In genomic region chr16:63091471-63092300, GRCm38 (mm10) we compare ENCODE assay signal across 9 mouse cellular contexts.
DNase-seq lines count a peak whose midpoint lies in the region; ATAC-seq and TF ChIP-seq lines count a peak whose summit lies in the region.
"Had no signal": no experiment of that assay in that cellular context is flagged by ENCODE, and none has a peak within 500 bp of the region (broad histone marks: within the 10 kb centered on the region; RNA-seq: fewer than 3 reads in every experiment).

No protein-coding gene starts in this region.

- H3K27ac ChIP-seq in midbrain, embryonic 16.5 days (ENCODE audit: low read length) = 0 out of 2 replicates have a peak overlapping the region, but pooled peaks have one; percentile 41
- no peak overlapping the region for H3K27ac ChIP-seq in gastrocnemius, adult 2 months
- H3K27ac ChIP-seq in heart, embryonic 11.5 days (ENCODE audit: low read depth, low read length) = no peak overlapping the region
- no peak overlapping the region for H3K27ac ChIP-seq in heart, adult 2 months

- TF ChIP-seq EP300 in heart, adult 2 months (IDR thresholded peaks at IDR 0.05; ENCODE audit: insufficient read depth, low read depth, low read length) = no peak

- WGBS in midbrain, embryonic 16.5 days = 10% methylated on average over 11 of the region's 11 CpGs
- 68% methylated on average over 11 of the region's 11 CpGs for WGBS in heart, embryonic 11.5 days (ENCODE audit: insufficient replicate concordance)
- 60% methylated on average over 11 of the region's 11 CpGs for WGBS in heart, adult 2 months

- no peak overlapping the region for H3K4me3 ChIP-seq in midbrain, embryonic 16.5 days (ENCODE audit: low read depth, low read length)
- H3K4me3 ChIP-seq in gastrocnemius, adult 2 months = no peak overlapping the region
- H3K4me3 ChIP-seq in heart, embryonic 11.5 days (ENCODE audit: low read depth, low read length) = no peak overlapping the region
- no peak overlapping the region for H3K4me3 ChIP-seq in heart, adult 2 months

- intact Hi-C loops in gastrocnemius, adult 2 months (cut with DNase I) = no loop called here
- intact Hi-C loops in heart, adult 2 months (cut with DNase I) = no loop called here

- no peaks in the 10 kb centered on the region; the same call in 1 of the 2 replicates for H3K27me3 ChIP-seq in midbrain, embryonic 16.5 days (ENCODE audit: control insufficient read depth, insufficient read depth, low read depth, low read length)
- no peaks in the 10 kb centered on the region for H3K27me3 ChIP-seq in heart, embryonic 11.5 days (ENCODE audit: control insufficient read depth, insufficient read depth, low read length)
- H3K27me3 ChIP-seq in heart, adult 2 months (ENCODE audit: control insufficient read depth, insufficient read depth, low read length) = no peaks in the 10 kb centered on the region

- no peak for TF ChIP-seq POLR2A in heart, adult 2 months (IDR thresholded peaks at IDR 0.05; ENCODE audit: insufficient read depth, low read depth, low read length)

- peaks cover 2% of the 10 kb centered on the region; the same call in 1 of the 2 replicates for H3K4me1 ChIP-seq in midbrain, embryonic 16.5 days (ENCODE audit: control insufficient read depth, insufficient read depth, low read length)
- H3K4me1 ChIP-seq in heart, embryonic 11.5 days (ENCODE audit: control insufficient read depth, insufficient read depth, low read length) = no peaks in the 10 kb centered on the region
- H3K4me1 ChIP-seq in heart, adult 2 months (ENCODE audit: control insufficient read depth, insufficient read depth, low read length) = no peaks in the 10 kb centered on the region

- peak; percentile 67 for DNase-seq in brain, embryonic 18.5 days (ENCODE audit: low read depth, low spot score)
- DNase-seq in embryo, embryonic 10 days (ENCODE audit: low spot score) = peak; percentile 70
- peak; percentile 51 to 58 for DNase-seq in layer of hippocampus, adult 18-20 months (ENCODE audit: low spot score in 2 of 2)
- DNase-seq in gastrocnemius, adult 2 months = no peak
- no peak for DNase-seq in heart, adult 2 months
- DNase-seq: lung, postnatal 36 days had no signal

- H3K79me2 ChIP-seq in heart, adult 2 months (replicated peaks; ENCODE audit: control insufficient read depth, insufficient read depth, low read length) = no peaks in the 10 kb centered on the region

- no peaks in the 10 kb centered on the region for H3K36me3 ChIP-seq in midbrain, embryonic 16.5 days (ENCODE audit: control insufficient read depth, insufficient read depth, low read length)
- H3K36me3 ChIP-seq in heart, embryonic 11.5 days (ENCODE audit: control insufficient read depth, insufficient read depth, low read length) = no peaks in the 10 kb centered on the region
- H3K36me3 ChIP-seq in heart, adult 2 months (ENCODE audit: control insufficient read depth, insufficient read depth, low read length) = no peaks in the 10 kb centered on the region

- H3K9me3 ChIP-seq in midbrain, embryonic 16.5 days (replicated peaks; ENCODE audit: control insufficient read depth, low read length, poor library complexity, severe bottlenecking) = no peaks in the 10 kb centered on the region
- H3K9me3 ChIP-seq in heart, embryonic 11.5 days (replicated peaks; ENCODE audit: control insufficient read depth, low read length) = no peaks in the 10 kb centered on the region

- ATAC-seq in midbrain, embryonic 16.5 days = peak; percentile 88
- no peak for ATAC-seq in monocyte, adult 5-6 weeks (replicated peaks; ENCODE audit: insufficient number of reproducible peaks, low FRiP score, low TSS enrichment, poor library complexity, severe bottlenecking)
- ATAC-seq in heart, embryonic 11.5 days (replicated peaks; ENCODE audit: insufficient number of reproducible peaks, low FRiP score, low TSS enrichment) = no peak

- no peak overlapping the region for H3K4me2 ChIP-seq in midbrain, embryonic 16.5 days (ENCODE audit: low read length)
- no peak overlapping the region for H3K4me2 ChIP-seq in heart, embryonic 11.5 days

- no peak for TF ChIP-seq CTCF in gastrocnemius, adult 2 months (IDR thresholded peaks at IDR 0.05)
- no peak for TF ChIP-seq CTCF in heart, adult 2 months (IDR thresholded peaks at IDR 0.05)

- H3K9ac ChIP-seq in midbrain, embryonic 16.5 days (ENCODE audit: low read depth, low read length) = no peak overlapping the region
- no peak overlapping the region for H3K9ac ChIP-seq in heart, embryonic 11.5 days (ENCODE audit: low read depth, low read length)
- H3K9ac ChIP-seq in heart, adult 2 months (ENCODE audit: low read depth, low read length) = no peak overlapping the region

Comparison
In these comparisons a context has a peak if more than half of its experiments do, and no peak if none do; other contexts are left out.
1. DNase-seq: peak in brain, embryonic 18.5 days (single experiment), embryo, embryonic 10 days (single experiment) and layer of hippocampus, adult 18-20 months (2 of 2); none in gastrocnemius, adult 2 months (single experiment) and heart, adult 2 months (0 of 2).